Mouse (Mus musculus): ENCODE measurements at regions not wholly inside any gene's neighbourhood (a gene's known extent, or its start where the extent isn't known, plus 50 kb on each side); places are given as distances from the start of the nearest gene placed in this dataset.

GRCm38 (mm10) chr2:117913846-117914245 lies 197.8 kb upstream of the Thbs1 start:
- H3K36me3 ChIP-seq (ENCODE audit: poor library complexity, severe bottlenecking) = no peaks in the 10 kb centered on the region
- H3K4me3 ChIP-seq = no peak overlapping the region
- H3K4me2 ChIP-seq = no peak overlapping the region
- no peaks in the 10 kb centered on the region for H3K4me1 ChIP-seq
- H3K27me3 ChIP-seq = no peaks in the 10 kb centered on the region
- 96% methylated on average over 4 of the region's 4 CpGs for WGBS
- H3K9ac ChIP-seq = no peak overlapping the region
- no peaks in the 10 kb centered on the region for H3K9me3 ChIP-seq (replicated peaks)
- H3K27ac ChIP-seq = no peak overlapping the region
- ATAC-seq = no peak

GRCm38 (mm10) chr2:117915821-117916220 lies 195.9 kb upstream of the Thbs1 start:
- Histone ChIP-seq H3K9me3 (replicated peaks) (no peaks in the 10 kb centered on the region), H3K27ac (no peak overlapping the region), H3K4me3 (no peak overlapping the region), H3K9ac (no peak overlapping the region), H3K27me3 (no peaks in the 10 kb centered on the region), H3K36me3 (ENCODE audit: poor library complexity, severe bottlenecking) (no peaks in the 10 kb centered on the region), H3K4me2 (no peak overlapping the region), H3K4me1 (no peaks in the 10 kb centered on the region)
- no peak for ATAC-seq
- whole genome bisulfite sequencing = 96% methylated on average over 2 of the region's 2 CpGs

DNA sequence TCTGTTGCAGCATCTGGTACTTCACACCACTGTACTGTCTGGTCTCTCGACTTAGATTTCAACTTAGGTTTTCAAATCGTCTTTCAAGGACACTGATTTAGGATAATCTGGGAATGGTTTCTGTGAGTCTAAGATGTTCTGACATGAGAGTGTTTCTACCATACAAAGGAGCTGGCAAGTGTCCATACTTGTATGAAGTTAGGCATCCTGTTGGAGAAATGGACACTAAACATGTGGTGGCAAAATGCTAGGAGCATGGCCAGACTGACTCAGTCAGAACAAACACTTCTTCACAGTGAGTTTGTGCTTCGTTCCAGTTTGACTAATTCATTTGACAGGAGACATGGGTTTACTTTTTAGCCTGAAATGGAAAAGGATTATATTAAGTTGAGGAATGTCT lies 194.5 kb upstream of the Thbs1 start:
- no peak for ATAC-seq
- H3K4me1 ChIP-seq = no peaks in the 10 kb centered on the region
- H3K27ac ChIP-seq = no peak overlapping the region
- H3K27me3 ChIP-seq = no peaks in the 10 kb centered on the region
- H3K4me3 ChIP-seq = no peak overlapping the region
- no peak overlapping the region for H3K9ac ChIP-seq
- H3K4me2 ChIP-seq = no peak overlapping the region
- 90% methylated on average over 3 of the region's 3 CpGs for WGBS
- H3K36me3 ChIP-seq (ENCODE audit: poor library complexity, severe bottlenecking) = no peaks in the 10 kb centered on the region
- H3K9me3 ChIP-seq (replicated peaks) = no peaks in the 10 kb centered on the region

DNA sequence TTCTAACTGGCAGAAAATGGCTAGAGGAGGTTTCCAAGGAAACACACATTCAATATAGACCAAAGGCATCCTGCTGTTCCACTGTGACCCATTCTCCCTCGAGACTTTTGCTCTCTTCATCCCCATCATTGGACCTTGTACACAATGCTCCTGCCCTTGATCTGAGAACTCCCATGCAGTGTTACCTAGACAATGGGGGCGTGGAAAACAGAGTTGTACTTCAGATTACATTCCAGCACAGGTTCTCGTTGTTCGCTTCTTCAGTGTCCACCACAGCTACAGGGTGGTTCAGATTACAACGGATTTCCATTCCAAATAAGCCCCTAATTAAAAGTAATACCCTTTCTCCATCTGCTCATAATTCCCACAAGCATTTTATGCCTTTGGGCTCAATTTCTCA lies 186.8 kb upstream of the Thbs1 start:
- H3K27ac ChIP-seq = no peak overlapping the region
- no peak for ATAC-seq
- no peak overlapping the region for H3K4me3 ChIP-seq

DNA sequence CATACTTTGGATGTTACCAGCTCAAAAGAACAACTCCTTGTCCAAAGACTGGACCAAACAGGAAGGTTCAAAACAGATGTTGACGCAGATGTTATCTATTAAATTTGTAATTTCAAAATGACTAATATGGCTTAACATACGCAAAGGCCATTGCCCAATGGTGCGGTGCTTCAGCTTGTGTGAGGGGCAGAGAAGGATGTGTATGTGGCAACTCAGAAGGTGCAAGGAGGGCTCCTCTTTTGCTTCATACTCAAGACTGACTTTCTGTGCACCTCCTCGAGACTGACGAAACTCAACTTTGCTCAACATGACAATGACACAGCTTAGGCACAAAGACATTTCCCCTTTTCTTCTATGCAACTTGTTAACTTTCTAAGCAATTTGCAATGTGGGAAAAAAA lies 186.3 kb upstream of the Thbs1 start:
- no peaks in the 10 kb centered on the region for H3K36me3 ChIP-seq (ENCODE audit: poor library complexity, severe bottlenecking)
- ATAC-seq = no peak
- no peak overlapping the region for H3K27ac ChIP-seq
- H3K4me2 ChIP-seq = no peak overlapping the region
- WGBS = 87% methylated on average over 5 of the region's 5 CpGs
- H3K9ac ChIP-seq = no peak overlapping the region
- H3K4me3 ChIP-seq = no peak overlapping the region
- H3K27me3 ChIP-seq = no peaks in the 10 kb centered on the region
- H3K4me1 ChIP-seq = peaks cover 21% of the 10 kb centered on the region
- no peaks in the 10 kb centered on the region for H3K9me3 ChIP-seq (replicated peaks)

More for the DNA sequence above, 186.8 kb upstream of the Thbs1 start:
- Histone ChIP-seq H3K4me2 (no peak overlapping the region), H3K9ac (no peak overlapping the region), H3K9me3 (replicated peaks) (no peaks in the 10 kb centered on the region), H3K4me1 (peaks cover 21% of the 10 kb centered on the region), H3K27me3 (no peaks in the 10 kb centered on the region), H3K36me3 (ENCODE audit: poor library complexity, severe bottlenecking) (no peaks in the 10 kb centered on the region)
- WGBS = 15% methylated on average over 5 of the region's 5 CpGs

- H3K9ac ChIP-seq = no peak overlapping the region
- no peaks in the 10 kb centered on the region for H3K27me3 ChIP-seq
- H3K4me2 ChIP-seq = no peak overlapping the region
- no peaks in the 10 kb centered on the region for H3K9me3 ChIP-seq (replicated peaks)
- ATAC-seq = peak; percentile 85
- H3K4me1 ChIP-seq = peaks cover 21% of the 10 kb centered on the region
- H3K27ac ChIP-seq = no peak overlapping the region
- no peak overlapping the region for H3K4me3 ChIP-seq
- 20% methylated on average over 6 of the region's 6 CpGs for WGBS
- no peaks in the 10 kb centered on the region for H3K36me3 ChIP-seq (ENCODE audit: poor library complexity, severe bottlenecking)
Observed at GRCm38 (mm10) chr2:117928062-117928461, 183.6 kb upstream of the Thbs1 start.

- Histone ChIP-seq H3K36me3 (ENCODE audit: poor library complexity, severe bottlenecking) (no peaks in the 10 kb centered on the region), H3K9ac (no peak overlapping the region), H3K27ac (no peak overlapping the region), H3K4me2 (no peak overlapping the region), H3K4me3 (no peak overlapping the region), H3K4me1 (peaks cover 21% of the 10 kb centered on the region), H3K9me3 (replicated peaks) (no peaks in the 10 kb centered on the region), H3K27me3 (no peaks in the 10 kb centered on the region)
- no peak for ATAC-seq
- WGBS = 82% methylated on average over 1 of the region's 1 CpGs
Observed at GRCm38 (mm10) chr2:117929586-117929985, 182.1 kb upstream of the Thbs1 start.

DNA sequence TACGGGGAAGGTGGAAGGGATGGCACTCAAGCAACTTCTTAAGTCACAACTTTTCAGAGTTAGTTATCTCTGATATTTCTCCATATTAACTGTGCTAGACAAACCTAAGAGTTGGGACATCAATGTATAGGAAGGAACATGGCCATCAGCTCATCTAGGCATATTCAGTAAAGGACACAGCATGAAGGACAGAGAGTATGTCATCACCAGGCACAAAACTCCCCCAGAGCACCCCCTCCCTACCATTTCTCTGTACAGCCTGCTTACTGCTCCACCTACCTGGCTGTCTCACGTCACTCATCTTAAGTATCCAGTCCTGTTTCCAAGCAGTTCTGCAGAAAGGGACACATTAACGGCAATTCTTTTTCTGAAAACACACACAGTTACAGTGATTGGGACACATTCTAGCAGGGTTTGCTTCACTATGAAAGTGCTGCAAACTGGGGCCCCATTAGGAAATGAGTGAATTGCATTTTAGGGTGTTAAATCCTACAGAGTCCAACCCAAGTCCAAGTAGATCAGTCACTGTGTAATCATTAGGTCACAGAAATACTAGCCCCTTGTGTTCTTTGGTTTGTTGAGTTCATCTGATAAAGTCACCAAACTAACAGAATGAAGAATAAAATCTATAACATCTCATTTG lies 180.7 kb upstream of the Thbs1 start:
- WGBS = 88% methylated on average over 3 of the region's 3 CpGs
- Histone ChIP-seq H3K4me2 (no peak overlapping the region), H3K4me1 (peaks cover 21% of the 10 kb centered on the region), H3K4me3 (no peak overlapping the region), H3K9ac (no peak overlapping the region), H3K27ac (no peak overlapping the region), H3K9me3 (replicated peaks) (no peaks in the 10 kb centered on the region), H3K27me3 (no peaks in the 10 kb centered on the region), H3K36me3 (ENCODE audit: poor library complexity, severe bottlenecking) (no peaks in the 10 kb centered on the region)
- ATAC-seq = no peak

DNA sequence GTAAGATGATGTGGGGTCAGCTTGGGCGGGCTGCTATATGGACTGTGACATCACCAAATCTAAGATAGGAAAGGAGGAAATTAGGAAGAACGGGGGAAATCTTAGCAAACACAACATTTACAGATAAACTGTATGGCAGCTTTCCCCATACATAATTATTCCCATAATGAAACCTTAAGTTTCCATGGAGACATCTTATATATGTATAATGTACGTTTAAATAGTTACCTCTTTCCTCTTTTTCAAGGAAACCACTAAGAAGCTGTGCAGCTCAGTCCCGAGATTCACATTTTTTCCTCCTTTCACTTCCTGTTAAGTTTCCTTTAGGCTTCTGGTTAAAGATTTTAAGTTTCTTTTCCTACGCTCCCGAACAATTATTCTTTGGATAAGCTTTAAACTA lies 175.1 kb upstream of the Thbs1 start:
- ATAC-seq = no peak

DNA sequence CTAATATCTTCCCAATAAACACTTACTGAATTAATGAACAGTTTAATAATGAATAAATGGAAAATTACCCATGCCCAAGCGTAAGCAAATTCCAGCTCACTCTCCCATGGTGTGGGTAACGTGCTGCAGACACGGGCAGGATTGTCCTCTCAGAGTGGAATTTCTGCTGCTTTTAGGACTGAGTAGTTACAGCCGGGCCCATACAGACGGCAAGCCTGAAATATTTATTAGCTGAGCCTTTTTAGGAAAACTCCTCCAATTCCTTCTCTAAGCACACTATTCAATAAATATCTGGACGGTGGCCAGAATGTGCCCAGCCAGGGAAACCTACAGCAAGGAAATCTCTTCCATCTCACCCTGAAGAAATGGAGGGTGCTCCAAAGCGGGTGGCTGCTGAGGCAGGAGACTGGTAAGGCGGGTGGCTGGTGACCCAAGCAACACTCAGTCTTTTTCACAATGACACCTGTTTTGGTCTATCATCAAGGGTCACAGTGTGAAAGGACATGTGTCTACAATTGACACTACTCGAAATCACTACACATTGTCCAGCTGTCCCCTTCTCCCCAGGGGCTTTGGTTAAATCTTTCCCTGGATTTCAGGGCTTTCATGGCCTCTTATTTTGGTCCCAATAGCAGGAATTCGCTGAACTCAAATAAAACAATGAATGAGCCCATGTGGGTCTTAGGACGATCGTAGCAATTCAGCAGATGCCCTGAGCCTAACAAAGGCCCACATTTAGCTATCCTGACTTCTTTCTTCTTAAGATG lies 173.2 kb upstream of the Thbs1 start:
- 18% methylated on average over 12 of the region's 12 CpGs for WGBS
- no peak overlapping the region; the same call in 1 of the 2 replicates for H3K27ac ChIP-seq
- peak; percentile 76; the same call in 1 of the 2 replicates for ATAC-seq
- no peak overlapping the region for H3K4me3 ChIP-seq
- peak overlapping the region; percentile 0; the same call in 1 of the 2 replicates for H3K4me2 ChIP-seq
- no peaks in the 10 kb centered on the region for H3K27me3 ChIP-seq
- no peak overlapping the region for H3K9ac ChIP-seq
- H3K36me3 ChIP-seq (ENCODE audit: poor library complexity, severe bottlenecking) = no peaks in the 10 kb centered on the region
- no peaks in the 10 kb centered on the region for H3K9me3 ChIP-seq (replicated peaks)
- peaks cover 14% of the 10 kb centered on the region for H3K4me1 ChIP-seq

More for the DNA sequence above, 175.1 kb upstream of the Thbs1 start:
- H3K9ac ChIP-seq = no peak overlapping the region
- H3K27me3 ChIP-seq = no peaks in the 10 kb centered on the region
- no peaks in the 10 kb centered on the region for H3K36me3 ChIP-seq (ENCODE audit: poor library complexity, severe bottlenecking)
- H3K9me3 ChIP-seq (replicated peaks) = no peaks in the 10 kb centered on the region
- peaks cover 12% of the 10 kb centered on the region for H3K4me1 ChIP-seq
- no peak overlapping the region for H3K4me3 ChIP-seq
- H3K4me2 ChIP-seq = no peak overlapping the region
- 89% methylated on average over 6 of the region's 6 CpGs for WGBS
- H3K27ac ChIP-seq = no peak overlapping the region

- ATAC-seq = no peak
- Histone ChIP-seq H3K9me3 (replicated peaks) (no peaks in the 10 kb centered on the region), H3K27ac (no peak overlapping the region), H3K4me2 (no peak overlapping the region), H3K4me1 (peaks cover 14% of the 10 kb centered on the region), H3K27me3 (no peaks in the 10 kb centered on the region), H3K4me3 (no peak overlapping the region), H3K9ac (no peak overlapping the region), H3K36me3 (ENCODE audit: poor library complexity, severe bottlenecking) (no peaks in the 10 kb centered on the region)
- WGBS = 28% methylated on average over 6 of the region's 6 CpGs
Observed at GRCm38 (mm10) chr2:117941517-117942096, 170.1 kb upstream of the Thbs1 start.

GRCm38 (mm10) chr2:117943666-117944065 lies 168.0 kb upstream of the Thbs1 start:
- Histone ChIP-seq H3K27me3 (no peaks in the 10 kb centered on the region), H3K4me2 (no peak overlapping the region), H3K9ac (no peak overlapping the region), H3K27ac (no peak overlapping the region), H3K9me3 (replicated peaks) (no peaks in the 10 kb centered on the region), H3K4me3 (no peak overlapping the region), H3K4me1 (peaks cover 8% of the 10 kb centered on the region), H3K36me3 (ENCODE audit: poor library complexity, severe bottlenecking) (no peaks in the 10 kb centered on the region)
- WGBS = 59% methylated on average over 5 of the region's 5 CpGs
- no peak for ATAC-seq
